Mouse (Mus musculus) left cerebral cortex, adult 11 months (tissue): ENCODE data around the gene Nell1.

ENCODE experiments used
- DNase-seq: peaks from one replicate; pipeline ENCODE4 v3.0.0; 2022; ENCODE audit warnings: low spot score

Gene Nell1

GRCm38 (mm10) chr7:50050144-50050543, 75.5 kb downstream of the Nell1 start:
- DNase-seq = no peak

- no peak for DNase-seq
Measured at GRCm38 (mm10) chr7:50053704-50054103, 79.0 kb downstream of the Nell1 start.

GRCm38 (mm10) chr7:50094461-50094860, 119.8 kb downstream of the Nell1 start:
- peak; percentile 23 for DNase-seq

DNA sequence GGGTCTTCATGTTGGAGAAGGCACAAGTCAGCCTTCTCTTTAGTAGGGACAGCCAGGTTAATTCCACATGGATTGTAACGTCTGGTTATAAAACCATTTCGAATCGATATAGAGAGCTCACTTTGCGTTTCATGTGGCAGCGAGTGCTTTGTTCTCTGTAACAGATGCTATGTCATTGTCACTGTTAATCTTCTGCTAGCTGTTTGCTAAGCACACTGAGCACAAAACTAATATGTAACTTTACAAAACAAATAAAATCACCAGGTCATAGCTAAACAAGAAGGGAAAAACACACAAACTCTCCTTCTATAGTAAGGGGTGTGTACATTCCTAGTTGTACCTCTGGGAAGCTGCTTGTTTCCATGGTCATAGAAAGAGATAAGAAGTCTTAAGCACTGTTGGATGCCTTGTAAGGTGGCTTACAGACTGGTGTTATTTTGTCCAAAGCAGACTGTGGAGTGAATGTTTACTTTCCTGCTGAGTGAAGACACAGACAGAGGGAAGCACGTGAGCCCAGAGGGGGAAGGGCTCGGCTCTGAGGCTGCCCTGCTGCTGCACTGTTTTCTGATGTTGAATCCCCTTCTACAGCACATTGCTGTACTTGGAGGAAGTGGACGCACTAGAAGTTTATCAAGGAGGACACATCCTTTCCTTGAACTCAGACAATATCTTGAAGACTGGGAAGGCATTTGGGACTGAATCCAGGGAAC, 131.1 kb downstream of the Nell1 start:
- DNase-seq = no peak

GRCm38 (mm10) chr7:50107261-50107660, 132.6 kb downstream of the Nell1 start:
- DNase-seq = no peak

- DNase-seq = no peak
Measured at GRCm38 (mm10) chr7:50118348-50118747, 143.7 kb downstream of the Nell1 start.

- DNase-seq = no peak
Measured at GRCm38 (mm10) chr7:50137706-50138105, 163.0 kb downstream of the Nell1 start.

GRCm38 (mm10) chr7:50149326-50149725, 174.7 kb downstream of the Nell1 start:
- no peak for DNase-seq

DNA sequence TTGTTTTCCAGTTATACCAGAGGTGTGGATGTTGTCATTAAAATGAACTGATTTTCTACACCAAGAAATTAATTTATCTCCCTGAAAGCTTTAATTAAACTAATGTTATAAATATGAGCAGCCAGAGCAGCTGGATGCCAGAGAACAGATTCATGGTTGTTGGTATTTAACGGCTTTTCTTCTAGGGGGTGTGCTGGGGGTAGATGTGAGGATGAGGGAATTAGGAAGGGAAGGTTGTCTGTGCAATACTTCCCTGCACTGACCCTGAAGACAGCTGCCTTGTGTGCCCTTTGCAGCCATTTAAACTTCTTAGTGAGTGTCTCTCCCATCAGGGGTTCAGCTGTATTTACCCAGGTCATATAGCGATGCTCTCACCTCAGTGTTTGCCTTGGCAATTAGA, 176.2 kb downstream of the Nell1 start:
- no peak for DNase-seq

DNA sequence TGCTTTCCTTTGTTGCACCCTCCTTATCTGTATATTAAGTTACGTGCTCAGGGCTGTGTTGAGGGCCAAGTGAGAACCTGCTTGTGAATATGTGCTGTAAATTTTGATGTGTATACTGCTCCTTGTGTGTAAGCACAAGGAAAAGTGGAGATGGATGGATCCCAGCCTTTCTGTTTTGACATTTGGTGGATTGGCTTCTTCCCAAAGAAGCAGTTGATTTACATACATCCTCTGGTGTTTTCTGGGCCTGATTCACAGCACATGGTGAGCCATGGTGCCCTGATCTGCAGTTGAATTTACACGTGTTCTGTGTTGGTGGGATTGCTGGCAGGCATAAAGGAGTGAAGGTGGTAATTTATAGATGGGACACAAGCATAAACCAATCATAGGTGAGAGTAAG, 179.0 kb downstream of the Nell1 start:
- no peak for DNase-seq

DNA sequence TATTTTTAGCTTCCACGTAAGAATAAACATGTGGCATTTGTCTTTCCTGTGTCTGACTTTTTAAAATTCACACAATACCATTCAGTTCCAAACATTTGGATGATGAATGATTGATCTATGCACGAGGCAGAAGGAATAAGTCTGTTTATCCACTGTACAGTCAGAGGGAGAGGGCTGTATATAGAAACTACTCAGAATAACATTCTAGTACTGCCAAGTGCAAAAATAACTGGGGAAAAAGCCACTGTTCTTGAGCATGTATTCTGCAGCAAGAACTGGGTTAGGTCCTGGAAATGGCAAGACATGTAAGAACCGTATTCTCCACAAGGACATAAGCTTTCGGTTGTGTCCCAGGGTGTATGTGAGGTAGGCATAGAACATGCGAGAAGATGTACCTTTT, 187.9 kb downstream of the Nell1 start:
- no peak for DNase-seq

DNA sequence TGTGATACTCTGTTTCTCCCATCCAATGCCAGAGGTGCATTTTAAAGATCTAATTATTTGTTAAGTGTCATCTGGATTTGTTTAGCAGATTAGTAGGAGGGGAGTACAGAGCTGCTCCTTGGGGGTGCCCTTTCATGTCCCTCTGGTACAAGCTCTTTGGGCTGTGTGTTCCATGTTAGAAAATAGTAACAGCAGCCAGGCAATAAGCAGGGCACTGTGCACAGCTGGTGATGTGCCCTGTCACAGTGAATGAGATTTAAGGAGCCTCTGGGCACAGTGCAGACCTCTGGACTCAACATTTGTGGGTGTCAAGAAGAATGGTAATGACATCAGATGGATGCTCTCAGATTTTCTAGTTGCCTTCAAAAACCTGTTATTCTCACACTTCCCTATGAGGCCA, 194.1 kb downstream of the Nell1 start:
- DNase-seq = no peak

GRCm38 (mm10) chr7:50186306-50186705, 211.6 kb downstream of the Nell1 start:
- no peak for DNase-seq

DNA sequence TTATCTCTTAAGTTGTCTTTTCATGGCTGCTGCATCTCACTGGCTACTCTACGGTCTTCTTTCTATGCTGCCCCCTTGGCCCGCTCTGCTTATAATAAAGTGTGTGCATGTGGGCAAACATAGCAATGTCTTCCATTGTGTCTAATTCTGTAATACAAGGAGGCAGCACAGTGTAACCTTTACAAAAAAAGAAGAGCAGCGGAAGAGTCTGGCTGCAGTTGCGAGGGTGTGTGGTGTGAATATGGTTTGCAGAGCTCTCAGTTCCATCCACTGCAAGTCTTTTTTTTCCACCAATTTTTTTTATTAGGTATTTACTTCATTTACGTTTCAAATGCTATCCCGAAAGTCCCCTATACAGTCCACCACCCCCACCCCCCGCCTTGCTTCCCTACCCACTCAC, 219.3 kb downstream of the Nell1 start:
- DNase-seq = no peak

DNA sequence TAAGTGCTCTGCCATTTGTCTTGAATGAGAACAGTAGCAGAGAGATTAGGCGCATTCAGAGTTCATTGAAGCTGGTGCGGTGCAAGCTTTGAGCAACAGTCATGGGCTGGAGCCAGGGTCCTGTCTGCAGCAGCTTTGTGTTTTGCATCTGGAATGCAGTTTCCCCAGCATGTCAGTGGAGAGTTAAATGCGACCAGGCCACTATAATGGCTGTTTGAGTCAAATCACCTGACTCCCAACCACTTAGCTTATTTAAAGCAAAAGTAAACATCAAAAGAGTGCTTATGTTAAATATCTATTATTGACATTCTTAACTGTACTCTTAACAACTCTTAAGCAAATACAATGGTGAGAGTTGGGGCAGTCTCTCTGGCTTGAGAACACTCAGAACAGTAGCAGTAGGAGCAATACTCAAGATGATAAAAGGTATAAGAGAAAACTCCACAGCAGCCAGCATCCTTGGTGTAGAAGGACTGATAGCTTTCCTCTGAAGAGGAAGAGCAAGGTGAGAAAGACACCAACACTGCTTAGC, 220.5 kb downstream of the Nell1 start:
- DNase-seq = no peak

DNA sequence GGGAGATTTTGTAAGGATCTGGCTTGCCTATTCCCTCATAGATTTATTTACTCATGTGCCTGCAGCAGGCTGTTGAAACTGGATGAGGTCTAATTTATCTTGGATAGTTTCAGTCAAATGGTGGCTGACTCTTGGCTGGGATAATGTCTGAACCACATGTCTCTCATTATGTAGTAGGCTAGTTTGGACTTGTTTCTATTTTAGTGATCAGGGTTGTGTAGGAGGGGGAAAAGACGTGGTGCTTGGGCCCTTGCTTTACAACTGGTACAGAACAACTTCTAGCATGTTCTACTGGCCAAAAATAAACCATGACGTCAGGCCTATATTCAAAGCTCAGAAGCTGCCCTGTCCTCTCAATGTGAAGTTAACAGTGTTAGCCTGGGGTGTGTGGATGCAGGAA, 230.6 kb downstream of the Nell1 start:
- peak; percentile 32 for DNase-seq

DNA sequence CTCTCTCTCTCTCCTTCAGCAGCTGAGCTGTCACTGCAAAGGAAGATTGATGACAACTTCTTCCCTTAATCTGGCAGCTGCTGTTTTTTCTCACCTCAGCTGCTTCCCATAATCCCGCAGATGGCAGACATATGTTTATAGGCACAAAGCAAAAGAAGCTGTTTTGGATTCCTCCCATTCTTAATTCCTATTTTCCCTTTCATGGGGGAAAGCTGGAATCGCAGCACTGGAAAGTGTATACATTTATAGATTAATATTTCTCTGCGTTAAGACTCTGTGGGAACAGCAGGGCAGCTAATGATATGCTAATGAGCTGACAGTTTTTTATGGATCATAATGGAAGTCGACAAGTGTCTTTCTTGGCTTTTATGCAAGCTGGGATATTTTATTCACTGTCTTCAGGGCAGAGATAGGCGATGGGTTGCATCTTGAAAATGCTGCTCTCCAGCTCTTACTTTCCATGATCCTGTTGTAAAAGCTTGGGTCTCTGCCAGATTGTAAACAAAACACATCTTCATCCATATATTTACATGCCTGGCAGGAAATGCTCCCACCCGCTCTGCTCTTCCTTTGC, 236.1 kb downstream of the Nell1 start:
- DNase-seq = no peak

DNA sequence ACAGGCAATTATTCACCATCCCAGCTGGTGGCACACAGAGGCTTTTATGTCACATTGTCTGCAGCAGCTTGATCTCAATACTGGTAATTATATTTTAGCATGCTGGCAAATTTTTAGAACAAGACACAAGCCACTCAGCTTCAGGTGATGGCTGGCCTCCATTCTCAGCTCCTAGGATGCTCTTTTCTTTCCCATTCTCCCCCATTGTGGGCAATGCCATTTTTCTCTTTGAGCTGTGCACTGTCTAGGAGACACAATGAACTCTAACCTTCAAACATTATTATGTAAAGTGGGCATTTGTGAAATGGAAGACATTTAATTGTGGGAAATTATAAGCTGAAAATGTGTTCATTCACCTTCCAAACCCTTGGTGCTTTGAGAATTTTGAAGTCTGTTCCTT, 247.2 kb downstream of the Nell1 start:
- DNase-seq = no peak

DNA sequence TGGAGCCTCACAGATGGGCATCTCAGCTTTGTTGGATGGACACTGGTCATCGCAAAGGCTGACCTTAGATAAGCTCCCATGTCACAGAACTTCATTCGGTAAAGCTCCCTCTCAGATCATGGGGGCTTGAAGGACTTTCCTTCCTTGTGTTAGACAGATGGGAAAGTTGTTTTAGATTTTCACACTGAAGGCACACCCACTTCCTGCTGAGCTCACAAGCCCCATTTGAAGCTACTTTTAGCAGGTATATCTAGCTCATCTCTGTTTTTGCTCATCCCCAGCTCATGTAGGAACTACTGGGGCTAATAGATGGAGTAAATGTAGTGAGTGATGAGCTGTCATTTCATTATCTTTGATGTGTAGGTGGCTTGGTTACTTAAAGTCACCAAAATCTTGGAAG, 252.0 kb downstream of the Nell1 start:
- DNase-seq = no peak

GRCm38 (mm10) chr7:50228273-50228672, 253.6 kb downstream of the Nell1 start:
- DNase-seq = no peak

GRCm38 (mm10) chr7:50241213-50241612, 266.5 kb downstream of the Nell1 start:
- no peak for DNase-seq

DNA sequence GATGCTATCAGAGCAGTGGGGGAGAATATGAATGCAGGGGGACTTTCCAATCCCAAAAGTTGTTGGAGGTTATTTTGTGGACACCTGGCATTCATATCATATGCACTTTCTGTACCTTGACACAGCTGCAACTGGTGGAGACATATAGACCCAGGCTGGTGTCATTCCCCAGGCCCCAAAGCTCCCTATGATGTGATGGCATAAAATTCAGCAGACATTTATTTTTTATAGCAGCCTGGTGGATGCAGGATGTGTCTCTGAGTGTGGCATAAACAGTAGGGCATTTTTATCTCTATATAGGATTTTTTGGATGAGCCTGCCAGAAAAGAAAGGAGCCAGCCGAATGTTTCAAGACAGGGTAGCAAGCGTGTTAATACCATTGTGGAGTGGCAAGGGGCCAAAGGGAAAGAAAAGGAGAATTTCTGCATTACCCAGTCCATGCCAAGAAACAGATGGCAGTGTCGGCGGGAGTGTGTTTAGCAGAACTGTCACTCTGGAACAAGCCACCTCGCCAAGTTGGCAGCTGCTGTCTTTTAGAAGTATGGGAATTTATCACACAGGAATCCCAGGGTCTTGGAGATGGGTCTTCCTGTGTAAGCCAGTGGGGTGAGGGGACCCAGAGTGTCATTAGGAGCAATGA, 267.1 kb downstream of the Nell1 start:
- DNase-seq = peak; percentile 80

- DNase-seq = no peak
Measured at GRCm38 (mm10) chr7:50253166-50253565, 278.5 kb downstream of the Nell1 start.
